Mouse (Mus musculus): Measurements from ENCODE around the gene Zfp820. TPM values are rescaled to one million over a fixed set of nuclear protein-coding genes. Genes with fewer than 3 reads are reported as not detected.
"Not testable (repeated sequence)": the region's sequence is repeated elsewhere in the genome, so short reads cannot be mapped to it uniquely, and the experiment has no call there.

Gene Zfp820
- polyA plus RNA-seq (2016; fragmentation: Nextera tagmentation; extraction: Ambion mirVana): 7.9 and 8.1 TPM in 2 replicates

- no peaks in the 10 kb centered on the region for H3K4me1 ChIP-seq (replicated peaks)
- peak within 1 kb of the TSS; percentile 62 for H3K4me3 ChIP-seq (replicated peaks)
- 5% methylated on average over 22 of the region's 22 CpGs for WGBS
- ATAC-seq (ENCODE audit: insufficient number of reproducible peaks, insufficient read depth, low FRiP score, low TSS enrichment, low read depth): peak; percentile 98
- peak within 1 kb of the TSS; percentile 69 for H3K9ac ChIP-seq (replicated peaks)
- no peaks in the 10 kb centered on the region for H3K27me3 ChIP-seq
- H3K36me3 ChIP-seq: no peaks in the 10 kb centered on the region
- H3K4me2 ChIP-seq: peak within 1 kb of the TSS; percentile 54
- peak within 1 kb of the TSS; percentile 78 for H3K27ac ChIP-seq
- no peaks in the 10 kb centered on the region for H3K9me3 ChIP-seq
Observed at GRCm38 (mm10) chr17:21845545-21846321, at the start of gene Zfp820. Zfp820 (minus strand) TSS chr17:21845772.

- H3K27me3 ChIP-seq: no peaks in the 10 kb centered on the region
- no peak overlapping the region for H3K4me2 ChIP-seq
- no peak for ATAC-seq (ENCODE audit: insufficient number of reproducible peaks, insufficient read depth, low FRiP score, low TSS enrichment, low read depth)
- H3K9me3 ChIP-seq: peaks cover 6% of the 10 kb centered on the region; the same call in 1 of the 2 replicates
- H3K4me1 ChIP-seq (replicated peaks): no peaks in the 10 kb centered on the region
- no peak overlapping the region for H3K4me3 ChIP-seq (replicated peaks)
- WGBS: 79% methylated on average over 1 of the region's 1 CpGs
- H3K27ac ChIP-seq: no peak overlapping the region
- no peak overlapping the region for H3K9ac ChIP-seq (replicated peaks)
- H3K36me3 ChIP-seq: no peaks in the 10 kb centered on the region
Observed at GRCm38 (mm10) chr17:21871256-21871655, 25.7 kb upstream of the Zfp820 start.

GRCm38 (mm10) chr17:21846322-21846582 is 680 bp upstream of the Zfp820 start:
- H3K36me3 ChIP-seq; H3K4me1 ChIP-seq (replicated peaks); H3K4me2 ChIP-seq; H3K27me3 ChIP-seq; ATAC-seq (ENCODE audit: insufficient number of reproducible peaks, insufficient read depth, low FRiP score, low TSS enrichment, low read depth); H3K9ac ChIP-seq (replicated peaks); H3K4me3 ChIP-seq (replicated peaks); H3K9me3 ChIP-seq: not testable (repeated sequence)
- WGBS: 94% methylated on average over 8 of the region's 8 CpGs
- peak overlapping the region; percentile 47; the same call in 1 of the 2 replicates for H3K27ac ChIP-seq

- Histone ChIP-seq H3K27ac (no peak overlapping the region), H3K9me3 (no peaks in the 10 kb centered on the region), H3K4me1 (replicated peaks) (no peaks in the 10 kb centered on the region), H3K27me3 (no peaks in the 10 kb centered on the region), H3K4me3 (replicated peaks) (no peak overlapping the region), H3K9ac (replicated peaks) (no peak overlapping the region), H3K36me3 (peaks cover 14% of the 10 kb centered on the region; the same call in 1 of the 2 replicates), H3K4me2 (no peak overlapping the region)
- 67% methylated on average over 2 of the region's 2 CpGs for WGBS
- ATAC-seq (ENCODE audit: insufficient number of reproducible peaks, insufficient read depth, low FRiP score, low TSS enrichment, low read depth): no peak
Observed at GRCm38 (mm10) chr17:21838510-21838909, 7.1 kb downstream of the Zfp820 start.

- not testable (repeated sequence) for H3K4me2 ChIP-seq; H3K4me1 ChIP-seq (replicated peaks); H3K9me3 ChIP-seq; H3K36me3 ChIP-seq; H3K27ac ChIP-seq; H3K9ac ChIP-seq (replicated peaks); ATAC-seq (ENCODE audit: insufficient number of reproducible peaks, insufficient read depth, low FRiP score, low TSS enrichment, low read depth); H3K27me3 ChIP-seq; H3K4me3 ChIP-seq (replicated peaks)
- WGBS: 46% methylated on average over 19 of the region's 19 CpGs
Observed at GRCm38 (mm10) chr17:21801373-21801772, 44.2 kb downstream of the Zfp820 start.

GRCm38 (mm10) chr17:21792256-21792655 is 53.3 kb downstream of the Zfp820 start:
- 77% methylated on average over 4 of the region's 4 CpGs for WGBS
- H3K27me3 ChIP-seq: no peaks in the 10 kb centered on the region
- H3K27ac ChIP-seq: no peak overlapping the region
- no peak overlapping the region for H3K9ac ChIP-seq (replicated peaks)
- H3K4me3 ChIP-seq (replicated peaks): no peak overlapping the region
- H3K4me1 ChIP-seq (replicated peaks): no peaks in the 10 kb centered on the region
- H3K4me2 ChIP-seq: no peak overlapping the region
- ATAC-seq (ENCODE audit: insufficient number of reproducible peaks, insufficient read depth, low FRiP score, low TSS enrichment, low read depth): no peak
- H3K9me3 ChIP-seq: no peaks in the 10 kb centered on the region
- H3K36me3 ChIP-seq: no peaks in the 10 kb centered on the region

- 89% methylated on average over 2 of the region's 2 CpGs for WGBS
Observed at GRCm38 (mm10) chr17:21770336-21770735, 75.2 kb downstream of the Zfp820 start.

More at GRCm38 (mm10) chr17:21770336-21770735, 75.2 kb downstream of the Zfp820 start:
- no peak overlapping the region for H3K27ac ChIP-seq
- no peaks in the 10 kb centered on the region for H3K27me3 ChIP-seq
- H3K36me3 ChIP-seq: no peaks in the 10 kb centered on the region
- H3K9ac ChIP-seq (replicated peaks): no peak overlapping the region
- H3K4me1 ChIP-seq (replicated peaks): no peaks in the 10 kb centered on the region
- H3K4me3 ChIP-seq (replicated peaks): no peak overlapping the region
- no peak for ATAC-seq (ENCODE audit: insufficient number of reproducible peaks, insufficient read depth, low FRiP score, low TSS enrichment, low read depth)
- no peaks in the 10 kb centered on the region; the same call in 1 of the 2 replicates for H3K9me3 ChIP-seq
- no peak overlapping the region for H3K4me2 ChIP-seq

Other genes starting within 250 kb of the Zfp820 start
- 5.2 and 7.1 TPM in 2 replicates for gene Zfp983, start 195.1 kb downstream of the Zfp820 start, polyA plus RNA-seq (2016; fragmentation: Nextera tagmentation; extraction: Ambion mirVana)
- 7.6 and 9.0 TPM in 2 replicates for gene Gm10226, start 153.9 kb downstream of the Zfp820 start, polyA plus RNA-seq (2016; fragmentation: Nextera tagmentation; extraction: Ambion mirVana)
- 18.9 and 20.5 TPM in 2 replicates for gene Zfp760, start 138.0 kb downstream of the Zfp820 start, polyA plus RNA-seq (2016; fragmentation: Nextera tagmentation; extraction: Ambion mirVana)
- 10.3 and 10.9 TPM in 2 replicates for gene Zfp229, start 115.0 kb downstream of the Zfp820 start, polyA plus RNA-seq (2016; fragmentation: Nextera tagmentation; extraction: Ambion mirVana)
- gene Zfp995, start 64.2 kb upstream of the Zfp820 start, polyA plus RNA-seq (2016; fragmentation: Nextera tagmentation; extraction: Ambion mirVana): 8.1 and 9.1 TPM in 2 replicates
- gene Zfp942, start 116.7 kb upstream of the Zfp820 start, polyA plus RNA-seq (2016; fragmentation: Nextera tagmentation; extraction: Ambion mirVana): 27.3 and 28.4 TPM in 2 replicates
- gene Zfp943, start 116.8 kb upstream of the Zfp820 start, polyA plus RNA-seq (2016; fragmentation: Nextera tagmentation; extraction: Ambion mirVana): 19.5 and 21.1 TPM in 2 replicates